Mouse (Mus musculus): ENCODE measurements at regions not wholly inside any gene's neighbourhood (a gene's known extent, or its start where the extent isn't known, plus 50 kb on each side); places are given as distances from the start of the nearest gene placed in this dataset.
A peak's percentile ranks its signal among the peaks of the same experiment; 100 is the strongest.

- no peak overlapping the region for H3K4me3 ChIP-seq (replicated peaks)
- H3K4me2 ChIP-seq (replicated peaks): no peak overlapping the region
- 59% methylated on average over 4 of the region's 4 CpGs for WGBS
- H3K9ac ChIP-seq: no peak overlapping the region
- H3K4me1 ChIP-seq (replicated peaks): no peaks in the 10 kb centered on the region
- H3K9me3 ChIP-seq: no peaks in the 10 kb centered on the region
- H3K27ac ChIP-seq: no peak overlapping the region
- H3K27me3 ChIP-seq (replicated peaks): no peaks in the 10 kb centered on the region
- no peak for ATAC-seq
- H3K36me3 ChIP-seq: no peaks in the 10 kb centered on the region
These were observed 1002.8 kb upstream of the Adgrl2 start for GRCm38 (mm10) chr3:149993199-149993598.

- Histone ChIP-seq H3K9ac (no peak overlapping the region), H3K4me2 (replicated peaks) (no peak overlapping the region), H3K9me3 (no peaks in the 10 kb centered on the region), H3K4me3 (replicated peaks) (no peak overlapping the region), H3K27me3 (replicated peaks) (no peaks in the 10 kb centered on the region), H3K4me1 (replicated peaks) (no peaks in the 10 kb centered on the region), H3K36me3 (no peaks in the 10 kb centered on the region), H3K27ac (no peak overlapping the region)
- no peak for ATAC-seq
- 74% methylated on average over 1 of the region's 1 CpGs for WGBS
These were observed 997.4 kb upstream of the Adgrl2 start for GRCm38 (mm10) chr3:149987801-149988200.

GRCm38 (mm10) chr3:149956993-149957392 lies 966.6 kb upstream of the Adgrl2 start:
- Histone ChIP-seq H3K27ac (no peak overlapping the region), H3K9me3 (no peaks in the 10 kb centered on the region), H3K36me3 (no peaks in the 10 kb centered on the region), H3K9ac (no peak overlapping the region), H3K27me3 (replicated peaks) (no peaks in the 10 kb centered on the region), H3K4me1 (replicated peaks) (no peaks in the 10 kb centered on the region), H3K4me2 (replicated peaks) (no peak overlapping the region), H3K4me3 (replicated peaks) (no peak overlapping the region)
- no peak for ATAC-seq
- WGBS: 56% methylated on average over 2 of the region's 2 CpGs

DNA sequence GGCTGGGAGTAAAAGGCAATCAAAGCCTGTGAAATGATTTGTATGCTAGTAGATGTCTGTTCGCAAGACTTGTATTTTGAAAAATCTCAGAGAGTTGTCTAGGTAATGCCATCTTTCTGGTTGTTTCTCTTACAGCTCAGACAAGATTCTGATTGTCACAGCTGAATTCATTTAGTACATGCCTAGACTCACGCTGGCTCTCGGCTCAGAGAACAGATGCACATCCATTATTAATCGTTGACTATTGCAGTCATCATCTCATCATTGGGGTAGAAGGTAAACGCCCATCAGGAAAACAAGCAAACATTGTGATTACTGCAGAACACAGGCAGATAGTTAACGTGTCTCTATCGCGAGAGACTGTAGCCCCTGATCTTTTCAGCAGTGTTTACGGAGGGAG lies 945.8 kb upstream of the Adgrl2 start:
- 70% methylated on average over 9 of the region's 9 CpGs for WGBS
- no peak overlapping the region for H3K9ac ChIP-seq
- no peaks in the 10 kb centered on the region for H3K4me1 ChIP-seq (replicated peaks)
- H3K9me3 ChIP-seq: no peaks in the 10 kb centered on the region
- H3K27ac ChIP-seq: no peak overlapping the region
- H3K4me3 ChIP-seq (replicated peaks): no peak overlapping the region
- H3K27me3 ChIP-seq (replicated peaks): no peaks in the 10 kb centered on the region
- no peak for ATAC-seq
- H3K4me2 ChIP-seq (replicated peaks): no peak overlapping the region
- H3K36me3 ChIP-seq: no peaks in the 10 kb centered on the region

DNA sequence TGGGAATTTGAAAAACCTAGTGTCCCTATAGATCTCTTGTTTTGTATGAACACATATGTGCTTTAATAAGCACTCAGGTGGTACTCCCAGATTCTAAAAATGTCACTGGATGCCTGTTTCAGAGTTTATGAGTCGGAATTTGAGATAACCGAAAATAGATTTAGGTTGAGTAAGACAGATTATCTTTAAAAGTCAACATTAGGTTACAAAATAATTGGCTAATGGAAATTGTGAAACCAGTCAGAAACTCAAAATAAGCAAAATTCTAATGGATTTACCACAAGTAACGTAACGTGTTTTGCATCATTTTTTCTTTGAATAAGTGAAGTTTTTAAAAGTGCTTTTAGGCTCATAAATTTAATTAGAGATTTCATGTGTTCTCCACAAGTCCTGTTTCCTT lies 944.5 kb upstream of the Adgrl2 start:
- ATAC-seq: no peak
- no peaks in the 10 kb centered on the region for H3K36me3 ChIP-seq
- H3K9me3 ChIP-seq: no peaks in the 10 kb centered on the region
- H3K4me3 ChIP-seq (replicated peaks): no peak overlapping the region
- no peaks in the 10 kb centered on the region for H3K4me1 ChIP-seq (replicated peaks)
- no peaks in the 10 kb centered on the region for H3K27me3 ChIP-seq (replicated peaks)
- no peak overlapping the region for H3K9ac ChIP-seq
- no peak overlapping the region for H3K4me2 ChIP-seq (replicated peaks)
- WGBS: 86% methylated on average over 4 of the region's 4 CpGs
- no peak overlapping the region for H3K27ac ChIP-seq

DNA sequence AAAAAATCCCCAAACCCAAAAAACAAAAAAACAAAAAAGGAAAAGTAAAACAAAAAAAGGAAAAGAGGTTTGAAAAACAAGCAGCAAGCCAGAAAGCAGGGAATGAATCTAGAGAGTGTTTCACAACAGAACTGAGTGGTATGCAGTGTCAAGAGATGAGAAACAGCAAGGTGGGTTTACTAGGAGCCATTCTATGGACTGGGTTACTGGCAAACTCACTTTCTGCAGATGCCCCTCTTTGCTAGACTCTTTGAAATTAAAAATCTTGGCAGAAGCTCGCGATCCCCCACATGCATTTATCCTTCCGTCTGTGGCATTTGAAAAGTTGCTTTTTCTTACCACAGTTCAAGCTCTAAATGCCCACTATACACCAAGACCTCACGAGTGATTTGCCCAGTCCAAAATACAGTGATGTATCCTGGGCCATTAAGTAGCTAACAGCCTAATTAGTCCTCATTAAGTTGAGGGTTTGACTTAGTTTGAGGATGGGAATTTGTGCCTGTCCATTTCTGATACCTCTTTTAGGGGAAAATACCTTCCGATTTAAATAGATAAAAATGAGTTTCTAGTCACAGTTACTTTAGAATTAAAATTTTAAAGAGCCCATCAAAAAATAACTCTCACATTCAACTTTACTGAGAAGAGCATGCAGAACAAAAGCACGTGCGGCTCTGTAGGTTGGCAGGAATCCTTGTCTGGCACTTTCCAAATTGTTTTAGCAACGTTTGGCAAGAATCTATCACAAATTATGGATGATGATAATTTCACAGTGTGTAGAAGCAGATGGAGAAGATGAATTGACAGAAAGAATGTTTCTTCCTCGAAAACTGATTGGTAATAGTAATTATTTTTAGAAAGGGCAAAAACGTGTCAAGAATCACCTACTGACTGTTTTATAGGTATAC lies 938.4 kb upstream of the Adgrl2 start:
- no peak for ATAC-seq
- H3K9ac ChIP-seq: no peak overlapping the region
- no peaks in the 10 kb centered on the region for H3K36me3 ChIP-seq
- H3K4me2 ChIP-seq (replicated peaks): no peak overlapping the region
- no peaks in the 10 kb centered on the region for H3K9me3 ChIP-seq
- H3K4me1 ChIP-seq (replicated peaks): no peaks in the 10 kb centered on the region
- H3K27me3 ChIP-seq (replicated peaks): no peaks in the 10 kb centered on the region
- 78% methylated on average over 10 of the region's 10 CpGs for WGBS
- H3K4me3 ChIP-seq (replicated peaks): no peak overlapping the region
- no peak overlapping the region for H3K27ac ChIP-seq

GRCm38 (mm10) chr3:149920206-149920605 lies 929.9 kb upstream of the Adgrl2 start:
- H3K4me2 ChIP-seq (replicated peaks): no peak overlapping the region

GRCm38 (mm10) chr3:149918201-149918600 lies 927.8 kb upstream of the Adgrl2 start:
- no peaks in the 10 kb centered on the region for H3K27me3 ChIP-seq (replicated peaks)
- no peak overlapping the region for H3K27ac ChIP-seq
- no peak for ATAC-seq
- H3K4me3 ChIP-seq (replicated peaks): no peak overlapping the region
- H3K4me1 ChIP-seq (replicated peaks): no peaks in the 10 kb centered on the region
- no peak overlapping the region for H3K9ac ChIP-seq
- no peaks in the 10 kb centered on the region for H3K36me3 ChIP-seq
- WGBS: 74% methylated on average over 5 of the region's 5 CpGs
- no peak overlapping the region for H3K4me2 ChIP-seq (replicated peaks)
- H3K9me3 ChIP-seq: no peaks in the 10 kb centered on the region

More at GRCm38 (mm10) chr3:149920206-149920605, 929.9 kb upstream of the Adgrl2 start:
- Histone ChIP-seq H3K4me1 (replicated peaks) (no peaks in the 10 kb centered on the region), H3K9me3 (no peaks in the 10 kb centered on the region), H3K27me3 (replicated peaks) (no peaks in the 10 kb centered on the region), H3K9ac (no peak overlapping the region), H3K27ac (no peak overlapping the region), H3K36me3 (no peaks in the 10 kb centered on the region), H3K4me3 (replicated peaks) (no peak overlapping the region)
- 34% methylated on average over 2 of the region's 2 CpGs for WGBS
- no peak for ATAC-seq

DNA sequence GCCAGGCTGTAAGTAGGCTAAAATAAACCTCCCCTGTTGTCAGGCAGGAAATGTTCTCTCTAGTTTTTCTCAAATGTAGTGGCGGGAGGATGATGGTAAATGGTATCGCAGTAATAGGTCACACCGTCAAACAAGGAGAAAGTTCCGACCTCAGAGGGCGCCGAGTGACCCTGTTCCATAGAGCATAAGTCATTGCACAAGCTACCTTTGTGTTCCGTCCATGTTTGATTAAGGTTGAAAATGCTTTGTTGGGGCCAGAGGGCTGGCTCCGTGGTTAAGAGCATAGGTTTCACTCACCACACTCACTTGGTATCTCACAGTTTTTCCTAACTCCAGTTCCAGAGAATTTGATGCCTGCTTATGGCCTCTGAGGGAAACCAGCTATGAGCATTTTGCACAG lies 920.4 kb upstream of the Adgrl2 start:
- H3K9ac ChIP-seq: no peak overlapping the region
- H3K9me3 ChIP-seq: no peaks in the 10 kb centered on the region
- H3K4me1 ChIP-seq (replicated peaks): no peaks in the 10 kb centered on the region
- H3K27me3 ChIP-seq (replicated peaks): no peaks in the 10 kb centered on the region
- no peak overlapping the region for H3K4me3 ChIP-seq (replicated peaks)
- H3K36me3 ChIP-seq: no peaks in the 10 kb centered on the region
- WGBS: 80% methylated on average over 8 of the region's 8 CpGs
- ATAC-seq: no peak
- no peak overlapping the region for H3K27ac ChIP-seq
- H3K4me2 ChIP-seq (replicated peaks): no peak overlapping the region

DNA sequence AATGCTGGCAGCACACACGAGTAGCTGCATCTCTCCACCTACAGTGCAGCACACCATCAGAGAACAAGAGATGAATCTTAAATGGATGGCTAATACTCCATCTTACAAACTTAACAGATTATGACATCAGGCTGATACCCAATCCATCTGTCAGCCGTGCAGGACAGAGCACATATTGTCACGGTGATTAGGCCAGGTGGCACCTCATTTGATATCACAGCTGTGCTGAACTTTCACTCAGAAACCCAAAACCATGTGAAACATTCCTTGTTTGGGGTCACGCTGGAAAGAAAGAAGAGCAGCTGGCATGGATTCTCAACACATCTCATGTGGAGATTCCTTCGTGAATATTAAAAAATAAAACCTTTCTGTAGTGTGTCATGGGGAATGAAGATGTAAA lies 911.4 kb upstream of the Adgrl2 start:
- no peaks in the 10 kb centered on the region for H3K4me1 ChIP-seq (replicated peaks)
- 69% methylated on average over 5 of the region's 5 CpGs for WGBS
- H3K4me2 ChIP-seq (replicated peaks): no peak overlapping the region
- no peak overlapping the region for H3K27ac ChIP-seq
- no peaks in the 10 kb centered on the region for H3K9me3 ChIP-seq
- H3K4me3 ChIP-seq (replicated peaks): no peak overlapping the region
- H3K27me3 ChIP-seq (replicated peaks): no peaks in the 10 kb centered on the region
- no peak for ATAC-seq
- H3K36me3 ChIP-seq: no peaks in the 10 kb centered on the region
- no peak overlapping the region for H3K9ac ChIP-seq

- ATAC-seq: no peak
- 54% methylated on average over 1 of the region's 1 CpGs for WGBS
- Histone ChIP-seq H3K9ac (no peak overlapping the region), H3K4me1 (replicated peaks) (no peaks in the 10 kb centered on the region), H3K9me3 (no peaks in the 10 kb centered on the region), H3K4me2 (replicated peaks) (no peak overlapping the region), H3K36me3 (no peaks in the 10 kb centered on the region), H3K4me3 (replicated peaks) (no peak overlapping the region), H3K27me3 (replicated peaks) (no peaks in the 10 kb centered on the region), H3K27ac (no peak overlapping the region)
These were observed 886.2 kb upstream of the Adgrl2 start for GRCm38 (mm10) chr3:149876553-149876952.

- H3K9me3 ChIP-seq: no peaks in the 10 kb centered on the region
- H3K27ac ChIP-seq: no peak overlapping the region
- no peak overlapping the region for H3K4me2 ChIP-seq (replicated peaks)
- ATAC-seq: peak; percentile 80
- H3K36me3 ChIP-seq: no peaks in the 10 kb centered on the region
- WGBS: 69% methylated on average over 2 of the region's 2 CpGs
- H3K27me3 ChIP-seq (replicated peaks): no peaks in the 10 kb centered on the region
- H3K9ac ChIP-seq: no peak overlapping the region
- H3K4me3 ChIP-seq (replicated peaks): no peak overlapping the region
- H3K4me1 ChIP-seq (replicated peaks): no peaks in the 10 kb centered on the region
These were observed 875.6 kb upstream of the Adgrl2 start for GRCm38 (mm10) chr3:149865945-149866344.

DNA sequence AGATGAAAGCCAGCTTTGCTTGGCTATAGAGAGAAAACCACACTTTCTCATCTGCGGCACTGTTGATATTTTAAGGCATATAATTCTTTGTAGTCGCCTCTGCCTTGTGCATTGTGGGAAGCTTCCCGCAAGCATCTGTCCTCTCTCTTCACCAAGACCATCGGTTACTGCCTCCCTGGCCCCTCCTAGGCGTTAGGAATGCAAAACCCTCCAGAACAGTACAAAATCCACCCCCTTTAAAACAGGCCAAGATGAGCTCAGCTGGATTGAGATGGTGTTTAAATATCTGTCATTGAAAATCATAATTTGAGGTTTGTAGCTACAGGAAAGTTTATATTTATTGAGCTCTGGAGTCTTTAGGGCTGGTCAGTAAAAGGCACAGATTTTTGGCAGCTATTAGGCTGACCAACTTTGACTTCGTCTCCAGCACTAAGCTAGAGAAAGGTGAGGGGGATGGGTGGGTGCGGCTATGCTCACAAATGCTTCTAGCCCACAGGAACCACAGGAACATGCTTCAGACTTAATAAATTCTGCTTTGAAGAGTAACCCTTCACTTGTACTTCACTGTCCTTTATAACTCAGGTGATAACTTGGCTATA lies 856.7 kb upstream of the Adgrl2 start:
- no peak overlapping the region for H3K4me3 ChIP-seq (replicated peaks)
- no peak overlapping the region for H3K4me2 ChIP-seq (replicated peaks)
- no peaks in the 10 kb centered on the region for H3K27me3 ChIP-seq (replicated peaks)
- peaks cover 7% of the 10 kb centered on the region for H3K4me1 ChIP-seq (replicated peaks)
- no peak overlapping the region for H3K9ac ChIP-seq
- no peak overlapping the region for H3K27ac ChIP-seq
- H3K36me3 ChIP-seq: no peaks in the 10 kb centered on the region
- 39% methylated on average over 7 of the region's 7 CpGs for WGBS
- no peaks in the 10 kb centered on the region for H3K9me3 ChIP-seq
- peak; percentile 43; the same call in 1 of the 2 replicates for ATAC-seq

All from intestine, embryonic 15.5 days (tissue).